In genomic region chr12:106871481-106871880, GRCm38 (mm10) we compare ENCODE assay signal across 31 mouse cellular contexts.
DNase-seq lines count a peak whose midpoint lies in the region; ATAC-seq lines count a peak whose summit lies in the region.
"Had no signal": no experiment of that assay in that cellular context is flagged by ENCODE, and none has a peak within 500 bp of the region (broad histone marks: within the 10 kb centered on the region; RNA-seq: fewer than 3 reads in every experiment).

No protein-coding gene starts in this region.

- H3K4me3 ChIP-seq in heart, embryonic 15.5 days: no peak overlapping the region
- H3K4me3 ChIP-seq in limb, embryonic 13.5 days: no peak overlapping the region
- H3K4me3 ChIP-seq in limb, embryonic 10.5 days: no peak overlapping the region
- H3K4me3 ChIP-seq in embryonic facial prominence, embryonic 15.5 days (replicated peaks): no peak overlapping the region
- H3K4me3 ChIP-seq: forebrain, embryonic 10.5 days; hindbrain, embryonic 15.5 days; intestine, embryonic 15.5 days; layer of hippocampus, adult 2 months; limb, embryonic 12.5 days; liver, embryonic 13.5 days; myocyte; neural tube, embryonic 13.5 days had no signal

- H3K36me3 ChIP-seq in heart, embryonic 15.5 days: no peaks in the 10 kb centered on the region
- no peaks in the 10 kb centered on the region for H3K36me3 ChIP-seq in limb, embryonic 13.5 days
- H3K36me3 ChIP-seq in limb, embryonic 10.5 days: no peaks in the 10 kb centered on the region
- H3K36me3 ChIP-seq in embryonic facial prominence, embryonic 15.5 days: no peaks in the 10 kb centered on the region
- H3K36me3 ChIP-seq: forebrain, embryonic 10.5 days; G1E; hindbrain, embryonic 15.5 days; intestine, embryonic 15.5 days; limb, embryonic 12.5 days; liver, embryonic 13.5 days; neural tube, embryonic 13.5 days had no signal

- H3K27me3 ChIP-seq in heart, embryonic 15.5 days: no peaks in the 10 kb centered on the region
- no peaks in the 10 kb centered on the region for H3K27me3 ChIP-seq in limb, embryonic 13.5 days
- no peaks in the 10 kb centered on the region for H3K27me3 ChIP-seq in limb, embryonic 10.5 days (ENCODE audit: low read depth, poor library complexity, severe bottlenecking)
- no peaks in the 10 kb centered on the region for H3K27me3 ChIP-seq in embryonic facial prominence, embryonic 15.5 days
- H3K27me3 ChIP-seq: CH12.LX; hindbrain, embryonic 15.5 days; intestine, embryonic 15.5 days; limb, embryonic 12.5 days; liver, embryonic 13.5 days; neural tube, embryonic 13.5 days; Patski had no signal

- 0 out of 2 replicates have a peak overlapping the region, but pooled peaks have one; percentile 10 for H3K4me2 ChIP-seq in heart, embryonic 15.5 days
- no peak overlapping the region for H3K4me2 ChIP-seq in limb, embryonic 13.5 days (replicated peaks)
- no peak overlapping the region for H3K4me2 ChIP-seq in embryonic facial prominence, embryonic 15.5 days (replicated peaks)
- H3K4me2 ChIP-seq: hindbrain, embryonic 15.5 days; intestine, embryonic 15.5 days; limb, embryonic 12.5 days; liver, embryonic 13.5 days; neural tube, embryonic 13.5 days had no signal

- H3K9ac ChIP-seq in heart, embryonic 15.5 days: no peak overlapping the region
- no peak overlapping the region for H3K9ac ChIP-seq in limb, embryonic 13.5 days
- H3K9ac ChIP-seq in embryonic facial prominence, embryonic 15.5 days: no peak overlapping the region
- H3K9ac ChIP-seq: hindbrain, embryonic 15.5 days; intestine, embryonic 15.5 days; limb, embryonic 12.5 days; liver, embryonic 13.5 days; neural tube, embryonic 13.5 days had no signal

- H3K4me1 ChIP-seq in heart, embryonic 15.5 days (replicated peaks): 0 out of 2 replicates have a peak, but pooled peaks cover 4% of the 10 kb centered on the region
- H3K4me1 ChIP-seq in limb, embryonic 13.5 days: 0 out of 2 replicates have a peak, but pooled peaks cover 5% of the 10 kb centered on the region
- H3K4me1 ChIP-seq in limb, embryonic 10.5 days: 0 out of 2 replicates have a peak, but pooled peaks cover 4% of the 10 kb centered on the region
- H3K4me1 ChIP-seq in embryonic facial prominence, embryonic 15.5 days: peaks cover 9% of the 10 kb centered on the region
- H3K4me1 ChIP-seq: hindbrain, embryonic 15.5 days; intestine, embryonic 15.5 days; liver, embryonic 13.5 days; neural tube, embryonic 13.5 days had no signal

- 0 out of 2 replicates have a peak, but pooled peaks have one; percentile 67 for ATAC-seq in heart, embryonic 15.5 days (replicated peaks; ENCODE audit: insufficient number of reproducible peaks, insufficient read depth, low FRiP score, low read depth)
- ATAC-seq in limb, embryonic 13.5 days (ENCODE audit: low FRiP score, low read depth): peak; percentile 44; the same call in 1 of the 2 replicates
- ATAC-seq in embryonic facial prominence, embryonic 15.5 days (ENCODE audit: insufficient number of reproducible peaks, low FRiP score, low TSS enrichment, low read depth): 0 out of 2 replicates have a peak, but pooled peaks have one; percentile 15
- ATAC-seq: intestine, embryonic 15.5 days; midbrain, embryonic 16.5 days; Patski had no signal

- 17% methylated on average over 11 of the region's 11 CpGs for WGBS in heart, embryonic 15.5 days
- WGBS in limb, embryonic 13.5 days: 52% methylated on average over 11 of the region's 11 CpGs
- 87% methylated on average over 11 of the region's 11 CpGs for WGBS in limb, embryonic 10.5 days
- 51% methylated on average over 11 of the region's 11 CpGs for WGBS in embryonic facial prominence, embryonic 15.5 days

- DNase-seq in cerebellum, postnatal 14 days: peak; percentile 21 to 26
- DNase-seq in cerebellum, adult 11 months: no peak
- no peak for DNase-seq in heart, adult 11 months
- DNase-seq in limb, embryonic 10.5 days (ENCODE audit: low spot score): no peak
- DNase-seq in layer of hippocampus, adult 8-10 months (ENCODE audit: low spot score in 2 of 2): no peak
- DNase-seq: adrenal gland, adult 2 months; cerebellum, adult 11-12 months; cerebellum, postnatal 36 days; embryo, embryonic 11 days; gastrocnemius, postnatal 36 days; kidney, postnatal 25 days; layer of hippocampus, postnatal 36 days; liver, embryonic 13.5 days; lung, adult 2 months; lung, postnatal 36 days; thymus, adult 18-20 months; thymus, postnatal 36 days had no signal

- H3K27ac ChIP-seq in heart, embryonic 15.5 days: no peak overlapping the region
- no peak overlapping the region for H3K27ac ChIP-seq in limb, embryonic 13.5 days
- H3K27ac ChIP-seq in limb, embryonic 10.5 days: no peak overlapping the region
- H3K27ac ChIP-seq in embryonic facial prominence, embryonic 15.5 days (replicated peaks): no peak overlapping the region
- H3K27ac ChIP-seq: forebrain, embryonic 10.5 days; hindbrain, embryonic 15.5 days; intestine, embryonic 15.5 days; limb, embryonic 12.5 days; liver, embryonic 13.5 days; neural tube, embryonic 13.5 days had no signal

- H3K9me3 ChIP-seq in heart, embryonic 15.5 days (replicated peaks): no peaks in the 10 kb centered on the region
- no peaks in the 10 kb centered on the region for H3K9me3 ChIP-seq in limb, embryonic 13.5 days
- H3K9me3 ChIP-seq in limb, embryonic 10.5 days (replicated peaks): no peaks in the 10 kb centered on the region
- no peaks in the 10 kb centered on the region for H3K9me3 ChIP-seq in embryonic facial prominence, embryonic 15.5 days (replicated peaks)
- H3K9me3 ChIP-seq: forebrain, embryonic 10.5 days; hindbrain, embryonic 15.5 days; intestine, embryonic 15.5 days; limb, embryonic 12.5 days; liver, embryonic 13.5 days; neural tube, embryonic 13.5 days had no signal

Comparison
In these comparisons a context has a peak if more than half of its experiments do, and no peak if none do; other contexts are left out.
1. DNase-seq: peak in cerebellum, postnatal 14 days (2 of 2); none in cerebellum, adult 11 months (single experiment), heart, adult 11 months (single experiment), limb, embryonic 10.5 days (single experiment) and layer of hippocampus, adult 8-10 months (0 of 2).
2. ATAC-seq: peak in every context shown above with its lines; median percentile 67 in heart, embryonic 15.5 days; 44 in limb, embryonic 13.5 days; 15 in embryonic facial prominence, embryonic 15.5 days.